Mouse (Mus musculus): Measurements from ENCODE around the gene Ripply2. TPM values are rescaled to one million over a fixed set of nuclear protein-coding genes. Genes with fewer than 3 reads are reported as not detected.
A peak's percentile ranks its signal among the peaks of the same experiment; 100 is the strongest.

The Ripply2 gene
- total and polyA plus RNA-seq, 2 experiments from 2014 or later = 0.45 TPM; not detected in 1

DNA sequence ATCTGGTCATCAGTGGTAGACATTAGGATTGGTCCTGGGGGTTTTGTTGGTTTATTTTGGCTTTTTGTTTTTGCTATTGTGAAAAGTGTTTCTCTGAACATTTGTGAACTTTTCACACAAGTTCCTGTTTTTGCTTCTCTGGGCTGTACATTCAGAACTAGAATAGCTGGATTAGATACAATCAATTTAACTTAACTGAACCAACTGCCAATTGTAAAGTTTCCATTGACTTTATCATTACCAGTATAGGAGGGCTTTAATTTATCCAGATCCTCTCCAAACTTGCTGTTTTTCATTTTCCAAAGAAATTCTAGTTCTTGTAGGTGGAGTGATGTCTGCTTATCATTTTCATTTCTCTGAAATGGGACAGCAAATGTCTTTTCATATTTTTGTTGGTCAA lies 25.5 kb upstream of the Ripply2 start:
- no peak overlapping the region for H3K9ac ChIP-seq (replicated peaks; ENCODE audit: low read depth, low read length)
- no peaks in the 10 kb centered on the region for H3K36me3 ChIP-seq (replicated peaks; ENCODE audit: control insufficient read depth, insufficient read depth, low read length)
- DNase-seq (ENCODE audit: low spot score) (no peak), ATAC-seq (ENCODE audit: insufficient read depth, low read depth) (no peak)
- H3K4me1 ChIP-seq (ENCODE audit: control insufficient read depth, insufficient read depth) = no peaks in the 10 kb centered on the region
- TF ChIP-seq CTCF (IDR thresholded peaks at IDR 0.05; ENCODE audit: low read depth) = no peak
- TF ChIP-seq EP300 (IDR thresholded peaks at IDR 0.05; ENCODE audit: low read depth) = no peak
- no peak overlapping the region for H3K4me3 ChIP-seq (ENCODE audit: low read depth, low read length)
- H3K27ac ChIP-seq (ENCODE audit: low read depth) = no peak overlapping the region
- H3K9me3 ChIP-seq (replicated peaks; ENCODE audit: control insufficient read depth, low read length) = no peaks in the 10 kb centered on the region
- no peaks in the 10 kb centered on the region for H3K27me3 ChIP-seq (ENCODE audit: control insufficient read depth, insufficient read depth, low read length)
- no peak overlapping the region for H3K4me2 ChIP-seq (ENCODE audit: low read depth, low read length)

DNA sequence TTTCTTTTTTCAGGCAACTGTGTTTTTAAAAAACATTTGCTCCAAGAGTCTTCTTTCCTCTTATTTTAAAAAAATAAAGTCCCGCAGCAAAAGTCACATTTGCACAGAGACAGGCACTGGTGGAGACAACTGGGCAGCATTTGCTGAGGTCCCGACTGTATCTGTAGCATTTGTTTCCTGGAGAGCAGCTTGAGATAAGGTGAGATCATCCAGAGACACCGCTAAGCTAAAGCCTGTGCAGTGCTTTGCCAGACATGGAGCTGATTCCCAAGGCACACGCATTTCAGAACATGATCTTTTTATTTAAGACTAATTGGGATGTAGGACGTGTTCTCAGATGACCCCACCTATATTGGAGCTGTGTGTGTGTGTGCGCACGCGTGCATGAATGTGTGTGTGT lies 23.6 kb upstream of the Ripply2 start:
- Histone ChIP-seq H3K4me1 (ENCODE audit: control insufficient read depth, insufficient read depth) (no peaks in the 10 kb centered on the region), H3K27ac (ENCODE audit: low read depth) (no peak overlapping the region), H3K9ac (replicated peaks; ENCODE audit: low read depth, low read length) (no peak overlapping the region), H3K27me3 (ENCODE audit: control insufficient read depth, insufficient read depth, low read length) (no peaks in the 10 kb centered on the region), H3K9me3 (replicated peaks; ENCODE audit: control insufficient read depth, low read length) (no peaks in the 10 kb centered on the region), H3K4me3 (ENCODE audit: low read depth, low read length) (no peak overlapping the region), H3K36me3 (replicated peaks; ENCODE audit: control insufficient read depth, insufficient read depth, low read length) (no peaks in the 10 kb centered on the region), H3K4me2 (ENCODE audit: low read depth, low read length) (no peak overlapping the region)
- WGBS = 35% methylated on average over 8 of the region's 8 CpGs
- TF ChIP-seq CTCF (IDR thresholded peaks at IDR 0.05; ENCODE audit: low read depth) (no peak), EP300 (IDR thresholded peaks at IDR 0.05; ENCODE audit: low read depth) (no peak)
- DNase-seq (ENCODE audit: low spot score) (no peak), ATAC-seq (ENCODE audit: insufficient read depth, low read depth) (no peak)

DNA sequence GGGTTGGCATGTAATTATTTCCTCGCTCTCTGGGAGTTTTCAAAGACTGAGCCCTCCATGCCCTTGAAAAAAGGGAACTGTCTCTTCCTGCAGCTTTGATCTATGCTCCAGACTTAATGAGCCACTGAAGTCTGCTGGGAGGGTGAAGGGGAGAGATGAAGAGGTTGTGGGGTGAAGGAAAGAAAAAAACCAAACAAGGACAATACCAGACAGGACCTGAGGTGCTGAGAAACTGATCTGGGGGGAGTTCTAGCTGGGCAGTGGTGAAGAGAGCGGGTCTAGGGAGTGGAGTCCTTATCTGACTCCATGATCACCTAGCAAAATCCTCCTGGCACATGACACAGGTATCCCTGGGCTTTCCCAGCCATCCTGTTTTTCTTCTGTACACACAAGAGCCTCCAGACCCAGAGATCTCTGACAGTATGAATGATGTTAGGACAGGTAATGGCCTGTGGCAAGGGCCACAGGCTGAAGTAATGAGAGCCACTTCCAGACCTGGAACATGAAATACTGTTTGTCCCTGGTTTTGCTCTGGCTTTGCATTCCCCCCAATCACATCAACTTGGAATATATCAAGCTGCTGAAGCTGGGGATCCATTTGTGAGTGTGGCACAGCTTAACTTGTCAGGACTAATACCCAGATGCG lies 18.2 kb upstream of the Ripply2 start:
- ATAC-seq (ENCODE audit: insufficient read depth, low read depth) (no peak), DNase-seq (ENCODE audit: low spot score) (no peak)
- no peak for TF ChIP-seq EP300 (IDR thresholded peaks at IDR 0.05; ENCODE audit: low read depth)
- no peak for TF ChIP-seq CTCF (IDR thresholded peaks at IDR 0.05; ENCODE audit: low read depth)
- H3K9me3 ChIP-seq (replicated peaks; ENCODE audit: control insufficient read depth, low read length) = no peaks in the 10 kb centered on the region
- no peaks in the 10 kb centered on the region for H3K36me3 ChIP-seq (replicated peaks; ENCODE audit: control insufficient read depth, insufficient read depth, low read length)
- WGBS = 91% methylated on average over 3 of the region's 3 CpGs
- H3K4me1 ChIP-seq (ENCODE audit: control insufficient read depth, insufficient read depth) = no peaks in the 10 kb centered on the region
- H3K9ac ChIP-seq (replicated peaks; ENCODE audit: low read depth, low read length) = no peak overlapping the region
- H3K4me3 ChIP-seq (ENCODE audit: low read depth, low read length) = no peak overlapping the region
- no peak overlapping the region for H3K27ac ChIP-seq (ENCODE audit: low read depth)
- H3K4me2 ChIP-seq (ENCODE audit: low read depth, low read length) = no peak overlapping the region
- no peaks in the 10 kb centered on the region for H3K27me3 ChIP-seq (ENCODE audit: control insufficient read depth, insufficient read depth, low read length)

DNA sequence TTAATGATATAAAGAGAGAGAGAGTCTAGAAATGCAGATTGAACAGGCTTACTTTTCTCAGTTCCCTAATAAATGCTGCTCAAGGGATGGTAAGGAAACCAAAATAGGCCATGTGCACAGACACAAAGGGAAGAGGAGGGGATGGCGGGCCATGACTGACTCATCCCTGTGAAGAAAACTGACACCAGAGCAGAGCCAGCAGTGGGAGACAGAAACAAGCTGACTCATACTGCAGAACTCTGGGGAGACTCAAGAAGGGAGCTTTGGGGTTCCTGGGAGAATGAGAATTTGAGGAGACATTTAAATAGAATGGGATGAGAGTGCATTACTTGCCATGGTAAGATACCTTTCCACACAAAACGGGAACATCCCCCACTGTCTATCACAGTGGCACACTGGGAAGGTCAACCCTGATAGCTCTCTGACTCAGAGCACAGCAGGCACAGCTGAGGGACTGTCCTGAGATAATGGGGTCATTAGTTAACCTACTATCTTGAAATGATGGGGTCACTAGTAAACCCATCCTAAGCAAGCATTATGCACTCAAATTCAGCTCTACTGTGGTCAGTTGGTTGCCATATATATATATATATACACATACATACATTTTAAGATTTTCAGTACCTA lies 15.3 kb upstream of the Ripply2 start:
- Histone ChIP-seq H3K4me3 (ENCODE audit: low read depth, low read length) (no peak overlapping the region), H3K9ac (replicated peaks; ENCODE audit: low read depth, low read length) (no peak overlapping the region)

DNA sequence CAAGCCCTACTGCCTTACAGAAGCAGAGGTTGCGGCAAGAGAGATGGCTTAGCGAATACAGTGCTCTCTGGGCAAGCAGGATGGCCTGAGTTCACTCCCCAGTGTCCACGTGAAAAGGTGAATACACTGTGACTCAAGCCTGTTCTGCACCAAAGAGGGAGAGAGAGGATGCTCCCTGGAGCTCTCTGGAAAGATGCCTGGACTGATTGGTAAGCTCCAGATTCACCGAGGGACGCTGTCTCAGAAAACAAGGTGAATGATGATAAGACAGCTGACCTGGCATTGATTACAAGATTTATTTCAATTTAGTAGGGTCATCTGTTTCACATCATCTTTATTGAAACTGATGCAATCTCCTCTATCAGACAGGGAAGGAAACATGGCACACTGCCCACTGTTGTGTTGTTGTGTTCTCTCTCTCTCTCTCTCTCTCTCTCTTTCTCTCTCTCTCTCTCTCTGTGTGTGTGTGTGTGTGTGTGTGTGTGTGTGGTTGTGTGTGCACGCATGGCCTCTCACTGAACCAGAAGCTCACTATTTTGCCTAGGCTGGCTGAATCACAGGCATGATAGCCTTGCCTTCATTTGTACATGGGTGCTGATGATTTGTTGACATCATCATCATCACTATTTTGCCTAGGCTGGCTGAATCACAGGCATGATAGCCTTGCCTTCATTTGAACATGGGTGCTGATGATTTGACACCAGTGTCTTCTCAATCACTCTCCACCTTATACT lies 10.5 kb upstream of the Ripply2 start:
- H3K4me2 ChIP-seq (ENCODE audit: low read depth, low read length) = no peak overlapping the region
- H3K27ac ChIP-seq (ENCODE audit: low read depth) = peak overlapping the region; percentile 72
- DNase-seq (ENCODE audit: low spot score) (no peak), ATAC-seq (ENCODE audit: insufficient read depth, low read depth) (peak; percentile 42)
- WGBS = 40% methylated on average over 6 of the region's 6 CpGs
- peaks cover 16% of the 10 kb centered on the region; the same call in 1 of the 2 replicates for H3K4me1 ChIP-seq (ENCODE audit: control insufficient read depth, insufficient read depth)
- no peaks in the 10 kb centered on the region for H3K9me3 ChIP-seq (replicated peaks; ENCODE audit: control insufficient read depth, low read length)
- no peak overlapping the region for H3K4me3 ChIP-seq (ENCODE audit: low read depth, low read length)
- no peaks in the 10 kb centered on the region for H3K27me3 ChIP-seq (ENCODE audit: control insufficient read depth, insufficient read depth, low read length)
- H3K36me3 ChIP-seq (replicated peaks; ENCODE audit: control insufficient read depth, insufficient read depth, low read length) = no peaks in the 10 kb centered on the region
- H3K9ac ChIP-seq (replicated peaks; ENCODE audit: low read depth, low read length) = no peak overlapping the region
- TF ChIP-seq CTCF (IDR thresholded peaks at IDR 0.05; ENCODE audit: low read depth) (no peak), EP300 (IDR thresholded peaks at IDR 0.05; ENCODE audit: low read depth) (no peak)

More for the DNA sequence above, 15.3 kb upstream of the Ripply2 start:
- Histone ChIP-seq H3K36me3 (replicated peaks; ENCODE audit: control insufficient read depth, insufficient read depth, low read length) (no peaks in the 10 kb centered on the region), H3K4me1 (ENCODE audit: control insufficient read depth, insufficient read depth) (0 out of 2 replicates have a peak, but pooled peaks cover 4% of the 10 kb centered on the region), H3K4me2 (ENCODE audit: low read depth, low read length) (no peak overlapping the region), H3K27me3 (ENCODE audit: control insufficient read depth, insufficient read depth, low read length) (no peaks in the 10 kb centered on the region), H3K27ac (ENCODE audit: low read depth) (no peak overlapping the region), H3K9me3 (replicated peaks; ENCODE audit: control insufficient read depth, low read length) (no peaks in the 10 kb centered on the region)
- TF ChIP-seq EP300 (IDR thresholded peaks at IDR 0.05; ENCODE audit: low read depth) = no peak
- no peak for TF ChIP-seq CTCF (IDR thresholded peaks at IDR 0.05; ENCODE audit: low read depth)
- ATAC-seq (ENCODE audit: insufficient read depth, low read depth) = no peak
- WGBS = 37% methylated on average over 2 of the region's 2 CpGs
- no peak for DNase-seq (ENCODE audit: low spot score)

Data from heart, postnatal 0 days (tissue).